Mouse (Mus musculus): Measurements from ENCODE around the gene H2-M2. TPM values are rescaled to one million over a fixed set of nuclear protein-coding genes. Genes with fewer than 3 reads are reported as not detected.

H2-M2 gene
- total and polyA plus RNA-seq, 2 experiments from 2014 or later, result not detected

GRCm38 (mm10) chr17:37445180-37445579 is 38.2 kb downstream of the H2-M2 start, which contains the start of gene Olfr108:
Gene Olfr108, plus strand, starts transcription at chr17:37445480.
- ATAC-seq (ENCODE audit: insufficient read depth, low read depth) (no peak), DNase-seq (ENCODE audit: low spot score) (no peak)
- WGBS, result 67% methylated on average over 1 of the region's 1 CpGs
- no peaks in the 10 kb centered on the region for H3K27me3 ChIP-seq (ENCODE audit: control insufficient read depth, insufficient read depth, low read length)
- TF ChIP-seq CTCF (IDR thresholded peaks at IDR 0.05; ENCODE audit: low read depth) (no peak), EP300 (IDR thresholded peaks at IDR 0.05; ENCODE audit: low read depth) (no peak)
- H3K9ac ChIP-seq (replicated peaks; ENCODE audit: low read depth, low read length), result no peak within 1 kb of the TSS
- H3K27ac ChIP-seq (ENCODE audit: low read depth), result no peak within 1 kb of the TSS
- H3K4me3 ChIP-seq (ENCODE audit: low read depth, low read length), result no peak within 1 kb of the TSS
- no peaks in the 10 kb centered on the region for H3K4me1 ChIP-seq (ENCODE audit: control insufficient read depth, insufficient read depth)
- H3K9me3 ChIP-seq (replicated peaks; ENCODE audit: control insufficient read depth, low read length), result no peaks in the 10 kb centered on the region
- H3K4me2 ChIP-seq (ENCODE audit: low read depth, low read length), result no peak within 1 kb of the TSS
- H3K36me3 ChIP-seq (replicated peaks; ENCODE audit: control insufficient read depth, insufficient read depth, low read length), result no peaks in the 10 kb centered on the region

Other genes with a start within 250 kb of the H2-M2 start
- gene Olfr97, start 246.2 kb downstream of the H2-M2 start, total RNA-seq (2014; rRNA removed; ENCODE audit: low replicate concordance), result not detected in 2 replicates
- gene Olfr97, start 246.2 kb downstream of the H2-M2 start, polyA plus RNA-seq (2015; fragmentation: Nextera tagmentation; extraction: Ambion mirVana), result not detected in 2 replicates
- gene Olfr98, start 219.8 kb downstream of the H2-M2 start, total RNA-seq (2014; rRNA removed; ENCODE audit: low replicate concordance), result not detected in 2 replicates
- not detected in 2 replicates for gene Olfr98, start 219.8 kb downstream of the H2-M2 start, polyA plus RNA-seq (2015; fragmentation: Nextera tagmentation; extraction: Ambion mirVana)
- 0.42 and 0.43 TPM in 2 replicates for gene H2-M3, start 213.3 kb downstream of the H2-M2 start, total RNA-seq (2014; rRNA removed; ENCODE audit: low replicate concordance)
- 2.6 and 2.9 TPM in 2 replicates for gene H2-M3, start 213.3 kb downstream of the H2-M2 start, polyA plus RNA-seq (2015; fragmentation: Nextera tagmentation; extraction: Ambion mirVana)
- gene Olfr99, start 200.1 kb downstream of the H2-M2 start, total RNA-seq (2014; rRNA removed; ENCODE audit: low replicate concordance), result not detected in 2 replicates
- not detected in 2 replicates for gene Olfr99, start 200.1 kb downstream of the H2-M2 start, polyA plus RNA-seq (2015; fragmentation: Nextera tagmentation; extraction: Ambion mirVana)
- gene Olfr101, start 179.2 kb downstream of the H2-M2 start, total RNA-seq (2014; rRNA removed; ENCODE audit: low replicate concordance), result not detected in 2 replicates
- not detected in 2 replicates for gene Olfr101, start 179.2 kb downstream of the H2-M2 start, polyA plus RNA-seq (2015; fragmentation: Nextera tagmentation; extraction: Ambion mirVana)
- gene Olfr102, start 166.5 kb downstream of the H2-M2 start, total RNA-seq (2014; rRNA removed; ENCODE audit: low replicate concordance), result not detected in 2 replicates
- gene Olfr102, start 166.5 kb downstream of the H2-M2 start, polyA plus RNA-seq (2015; fragmentation: Nextera tagmentation; extraction: Ambion mirVana), result not detected in 2 replicates
- not detected in 2 replicates for gene Olfr103, start 143.9 kb downstream of the H2-M2 start, total RNA-seq (2014; rRNA removed; ENCODE audit: low replicate concordance)
- gene Olfr103, start 143.9 kb downstream of the H2-M2 start, polyA plus RNA-seq (2015; fragmentation: Nextera tagmentation; extraction: Ambion mirVana), result not detected in 2 replicates
- not detected in 2 replicates for gene Olfr104-ps, start 124.0 kb downstream of the H2-M2 start, total RNA-seq (2014; rRNA removed; ENCODE audit: low replicate concordance)
- not detected in 2 replicates for gene Olfr104-ps, start 124.0 kb downstream of the H2-M2 start, polyA plus RNA-seq (2015; fragmentation: Nextera tagmentation; extraction: Ambion mirVana)
- gene Olfr105-ps, start 104.5 kb downstream of the H2-M2 start, total RNA-seq (2014; rRNA removed; ENCODE audit: low replicate concordance), result not detected in 2 replicates
- gene Olfr105-ps, start 104.5 kb downstream of the H2-M2 start, polyA plus RNA-seq (2015; fragmentation: Nextera tagmentation; extraction: Ambion mirVana), result not detected in 2 replicates
- not detected in 2 replicates for gene Olfr106-ps, start 93.2 kb downstream of the H2-M2 start, total RNA-seq (2014; rRNA removed; ENCODE audit: low replicate concordance)
- gene Olfr106-ps, start 93.2 kb downstream of the H2-M2 start, polyA plus RNA-seq (2015; fragmentation: Nextera tagmentation; extraction: Ambion mirVana), result not detected in 2 replicates
- not detected in 2 replicates for gene Olfr107, start 84.3 kb downstream of the H2-M2 start, total RNA-seq (2014; rRNA removed; ENCODE audit: low replicate concordance)
- not detected in 2 replicates for gene Olfr107, start 84.3 kb downstream of the H2-M2 start, polyA plus RNA-seq (2015; fragmentation: Nextera tagmentation; extraction: Ambion mirVana)
- not detected in 2 replicates for gene Olfr108, start 38.1 kb downstream of the H2-M2 start, total RNA-seq (2014; rRNA removed; ENCODE audit: low replicate concordance)
- not detected in 2 replicates for gene Olfr108, start 38.1 kb downstream of the H2-M2 start, polyA plus RNA-seq (2015; fragmentation: Nextera tagmentation; extraction: Ambion mirVana)
- not detected in 2 replicates for gene Olfr109, start 24.6 kb downstream of the H2-M2 start, total RNA-seq (2014; rRNA removed; ENCODE audit: low replicate concordance)
- not detected in 2 replicates for gene Olfr109, start 24.6 kb downstream of the H2-M2 start, polyA plus RNA-seq (2015; fragmentation: Nextera tagmentation; extraction: Ambion mirVana)
- gene Olfr110, start 8.9 kb upstream of the H2-M2 start, total RNA-seq (2014; rRNA removed; ENCODE audit: low replicate concordance), result not detected in 2 replicates
- not detected in 2 replicates for gene Olfr110, start 8.9 kb upstream of the H2-M2 start, polyA plus RNA-seq (2015; fragmentation: Nextera tagmentation; extraction: Ambion mirVana)
- not detected in 2 replicates for gene Olfr111, start 24.5 kb upstream of the H2-M2 start, total RNA-seq (2014; rRNA removed; ENCODE audit: low replicate concordance)
- not detected in 2 replicates for gene Olfr111, start 24.5 kb upstream of the H2-M2 start, polyA plus RNA-seq (2015; fragmentation: Nextera tagmentation; extraction: Ambion mirVana)
- gene Olfr112, start 85.9 kb upstream of the H2-M2 start, total RNA-seq (2014; rRNA removed; ENCODE audit: low replicate concordance), result not detected in 2 replicates
- not detected in 2 replicates for gene Olfr112, start 85.9 kb upstream of the H2-M2 start, polyA plus RNA-seq (2015; fragmentation: Nextera tagmentation; extraction: Ambion mirVana)
- not detected in 2 replicates for gene Olfr113, start 94.1 kb upstream of the H2-M2 start, total RNA-seq (2014; rRNA removed; ENCODE audit: low replicate concordance)
- gene Olfr113, start 94.1 kb upstream of the H2-M2 start, polyA plus RNA-seq (2015; fragmentation: Nextera tagmentation; extraction: Ambion mirVana), result not detected in 2 replicates
- gene Olfr114, start 109.2 kb upstream of the H2-M2 start, total RNA-seq (2014; rRNA removed; ENCODE audit: low replicate concordance), result not detected in 2 replicates
- gene Olfr114, start 109.2 kb upstream of the H2-M2 start, polyA plus RNA-seq (2015; fragmentation: Nextera tagmentation; extraction: Ambion mirVana), result not detected in 2 replicates
- not detected in 2 replicates for gene Olfr115, start 143.6 kb upstream of the H2-M2 start, total RNA-seq (2014; rRNA removed; ENCODE audit: low replicate concordance)
- not detected in 2 replicates for gene Olfr115, start 143.6 kb upstream of the H2-M2 start, polyA plus RNA-seq (2015; fragmentation: Nextera tagmentation; extraction: Ambion mirVana)
- not detected in 2 replicates for gene Olfr116, start 143.6 kb upstream of the H2-M2 start, total RNA-seq (2014; rRNA removed; ENCODE audit: low replicate concordance)
- not detected in 2 replicates for gene Olfr116, start 143.6 kb upstream of the H2-M2 start, polyA plus RNA-seq (2015; fragmentation: Nextera tagmentation; extraction: Ambion mirVana)
- not detected in 2 replicates for gene Olfr117, start 180.2 kb upstream of the H2-M2 start, total RNA-seq (2014; rRNA removed; ENCODE audit: low replicate concordance)
- not detected in 2 replicates for gene Olfr117, start 180.2 kb upstream of the H2-M2 start, polyA plus RNA-seq (2015; fragmentation: Nextera tagmentation; extraction: Ambion mirVana)
- not detected in 2 replicates for gene Olfr118, start 183.4 kb upstream of the H2-M2 start, total RNA-seq (2014; rRNA removed; ENCODE audit: low replicate concordance)
- not detected in 2 replicates for gene Olfr118, start 183.4 kb upstream of the H2-M2 start, polyA plus RNA-seq (2015; fragmentation: Nextera tagmentation; extraction: Ambion mirVana)
- gene Olfr119, start 213.0 kb upstream of the H2-M2 start, total RNA-seq (2014; rRNA removed; ENCODE audit: low replicate concordance), result not detected in 2 replicates
- gene Olfr119, start 213.0 kb upstream of the H2-M2 start, polyA plus RNA-seq (2015; fragmentation: Nextera tagmentation; extraction: Ambion mirVana), result not detected in 2 replicates
- gene Olfr120, start 238.3 kb upstream of the H2-M2 start, total RNA-seq (2014; rRNA removed; ENCODE audit: low replicate concordance), result not detected in 2 replicates
- gene Olfr120, start 238.3 kb upstream of the H2-M2 start, polyA plus RNA-seq (2015; fragmentation: Nextera tagmentation; extraction: Ambion mirVana), result not detected in 2 replicates

All from heart, postnatal 0 days (tissue).